Comparison of ENCODE assay signal across 9 mouse cellular contexts in genomic region chr16:44530191-44530590, GRCm38 (mm10). TPM values are rescaled to one million over a fixed set of nuclear protein-coding genes. Genes with fewer than 3 reads are reported as not detected.
DNase-seq lines count a peak whose midpoint lies in the region; ATAC-seq and TF ChIP-seq lines count a peak whose summit lies in the region.
"Had no signal": no experiment of that assay in that cellular context is flagged by ENCODE, and none has a peak within 500 bp of the region (broad histone marks: within the 10 kb centered on the region; RNA-seq: fewer than 3 reads in every experiment).

No protein-coding gene starts in this region.

- no peaks in the 10 kb centered on the region for H3K27me3 ChIP-seq in embryonic facial prominence, embryonic 14.5 days (replicated peaks; ENCODE audit: control insufficient read depth, insufficient read depth, low read length)
- H3K27me3 ChIP-seq in hindbrain, embryonic 12.5 days: no peaks in the 10 kb centered on the region
- no peaks in the 10 kb centered on the region for H3K27me3 ChIP-seq in neural tube, embryonic 12.5 days (replicated peaks)

- H3K4me3 ChIP-seq in left cerebral cortex, adult 2 months: no peak overlapping the region
- no peak overlapping the region for H3K4me3 ChIP-seq in embryonic facial prominence, embryonic 14.5 days (ENCODE audit: low read depth, low read length)
- peak overlapping the region; percentile 22; the same call in 1 of the 2 replicates for H3K4me3 ChIP-seq in hindbrain, embryonic 12.5 days
- H3K4me3 ChIP-seq in neural tube, embryonic 12.5 days: no peak overlapping the region; the same call in 1 of the 2 replicates

- H3K27ac ChIP-seq in left cerebral cortex, adult 2 months: peak overlapping the region; percentile 4; the same call in 1 of the 2 replicates
- H3K27ac ChIP-seq in embryonic facial prominence, embryonic 14.5 days (replicated peaks; ENCODE audit: low read depth, low read length): peak overlapping the region; percentile 54
- H3K27ac ChIP-seq in hindbrain, embryonic 12.5 days: peak overlapping the region; percentile 91
- peak overlapping the region; percentile 60 for H3K27ac ChIP-seq in neural tube, embryonic 12.5 days

- ATAC-seq in embryonic facial prominence, embryonic 14.5 days (ENCODE audit: low read depth): no peak
- peak; percentile 44 for ATAC-seq in hindbrain, embryonic 12.5 days (ENCODE audit: low FRiP score)
- ATAC-seq in neural tube, embryonic 12.5 days (ENCODE audit: low FRiP score, low read depth): peak; percentile 35

- H3K9ac ChIP-seq in embryonic facial prominence, embryonic 14.5 days (ENCODE audit: low read depth, low read length): 0 out of 2 replicates have a peak overlapping the region, but pooled peaks have one; percentile 26
- peak overlapping the region; percentile 39; the same call in 1 of the 2 replicates for H3K9ac ChIP-seq in hindbrain, embryonic 12.5 days
- H3K9ac ChIP-seq in neural tube, embryonic 12.5 days: 0 out of 2 replicates have a peak overlapping the region, but pooled peaks have one; percentile 26

- no peaks in the 10 kb centered on the region for H3K9me3 ChIP-seq in embryonic facial prominence, embryonic 14.5 days (ENCODE audit: control insufficient read depth, low read length)
- H3K9me3 ChIP-seq in hindbrain, embryonic 12.5 days (replicated peaks): no peaks in the 10 kb centered on the region
- no peaks in the 10 kb centered on the region for H3K9me3 ChIP-seq in neural tube, embryonic 12.5 days

- peaks cover 16% of the 10 kb centered on the region for H3K36me3 ChIP-seq in embryonic facial prominence, embryonic 14.5 days (ENCODE audit: control insufficient read depth, insufficient read depth, low read length)
- peaks cover 5% of the 10 kb centered on the region; the same call in 1 of the 2 replicates for H3K36me3 ChIP-seq in hindbrain, embryonic 12.5 days
- peaks cover 7% of the 10 kb centered on the region for H3K36me3 ChIP-seq in neural tube, embryonic 12.5 days

- DNase-seq in left cerebral cortex, adult 2 months (ENCODE audit: extremely low spot score in 1 of 2, low spot score in 2 of 2): no peak
- DNase-seq in left cerebral cortex, adult 8-10 months (ENCODE audit: low spot score in 2 of 2): no peak
- DNase-seq in embryonic facial prominence, embryonic 14.5 days (ENCODE audit: low spot score): no peak
- DNase-seq in gastrocnemius, postnatal 4 days (ENCODE audit: low spot score in 2 of 2): no peak
- DNase-seq in layer of hippocampus, postnatal 14 days (ENCODE audit: low spot score in 2 of 2): no peak
- DNase-seq: kidney, postnatal 10 days; thymus, adult 2 months had no signal

- no peak for TF ChIP-seq CTCF in left cerebral cortex, adult 2 months (IDR thresholded peaks at IDR 0.05)

- intact Hi-C loops in left cerebral cortex, adult 2 months (cut with DNase I): loop anchor here (2.0 kb wide), 2 partner anchors 21 to 29 kb away; partner anchors contain the start of gene Boc

- WGBS in embryonic facial prominence, embryonic 14.5 days: 20% methylated on average over 9 of the region's 9 CpGs
- WGBS in hindbrain, embryonic 12.5 days: 7% methylated on average over 9 of the region's 9 CpGs
- 8% methylated on average over 9 of the region's 9 CpGs for WGBS in neural tube, embryonic 12.5 days

- H3K4me2 ChIP-seq in embryonic facial prominence, embryonic 14.5 days (ENCODE audit: low read depth, low read length): peak overlapping the region; percentile 49
- H3K4me2 ChIP-seq in hindbrain, embryonic 12.5 days (replicated peaks): peak overlapping the region; percentile 47
- peak overlapping the region; percentile 51 for H3K4me2 ChIP-seq in neural tube, embryonic 12.5 days (replicated peaks)

- H3K4me1 ChIP-seq in embryonic facial prominence, embryonic 14.5 days (ENCODE audit: control insufficient read depth, insufficient read depth, low read length): peaks cover 69% of the 10 kb centered on the region
- peaks cover 80% of the 10 kb centered on the region for H3K4me1 ChIP-seq in hindbrain, embryonic 12.5 days
- peaks cover 69% of the 10 kb centered on the region for H3K4me1 ChIP-seq in neural tube, embryonic 12.5 days

RNA-seq across cellular contexts. Expression of gene Boc, which starts 28.5 kb away (rescaled TPM):
- total RNA-seq in left cerebral cortex, adult 2 months (2021): 10 to 100 TPM; 18.7 to 20.0 TPM
- 10 to 100 TPM; 13.9 to 16.8 (median 15.3) TPM for total RNA-seq in left cerebral cortex, adult 8-10 months (2022)
- 34.8 and 43.6 TPM in 2 replicates for polyA plus RNA-seq in embryonic facial prominence, embryonic 14.5 days (2014; fragmentation: Nextera tagmentation; extraction: Ambion mirVana)
- polyA plus RNA-seq in hindbrain, embryonic 12.5 days (2016; fragmentation: Nextera tagmentation; extraction: Ambion mirVana): 35.5 and 37.5 TPM in 2 replicates
- 32.1 and 34.3 TPM in 2 replicates for polyA plus RNA-seq in neural tube, embryonic 12.5 days (2016; fragmentation: Nextera tagmentation; extraction: Ambion mirVana)
- total RNA-seq in gastrocnemius, postnatal 4 days (2021): 10 to 100 TPM; 26.2 to 30.3 TPM
- 10 to 100 TPM in 1 of 2 experiments, 1 to 10 TPM in 1; 9.9 to 10.7 TPM for total RNA-seq in layer of hippocampus, postnatal 14 days (2021)

Comparison
In these comparisons a context has a peak if more than half of its experiments do, and no peak if none do; other contexts are left out.
1. H3K27ac ChIP-seq: peak in every context shown above with its lines; median percentile 91 in hindbrain, embryonic 12.5 days; 60 in neural tube, embryonic 12.5 days; 54 in embryonic facial prominence, embryonic 14.5 days; 4 in left cerebral cortex, adult 2 months.